Mouse (Mus musculus): Measurements from ENCODE around the gene Tmem235.

The Tmem235 gene

GRCm38 (mm10) chr11:117864805-117865204, 4.3 kb downstream of the Tmem235 start:
- DNase-seq (ENCODE audit: low read depth, low spot score), result no peak

- no peak for DNase-seq (ENCODE audit: low read depth, low spot score)
Measured at GRCm38 (mm10) chr11:117865988-117866387, 5.4 kb downstream of the Tmem235 start.

GRCm38 (mm10) chr11:117870688-117871365, 10.3 kb downstream of the Tmem235 start:
- peak; percentile 92 for DNase-seq (ENCODE audit: low read depth, low spot score)

GRCm38 (mm10) chr11:117871376-117871775, 10.8 kb downstream of the Tmem235 start:
- no peak for DNase-seq (ENCODE audit: low read depth, low spot score)

GRCm38 (mm10) chr11:117871911-117872584, 11.5 kb downstream of the Tmem235 start:
- no peak for DNase-seq (ENCODE audit: low read depth, low spot score)

- DNase-seq (ENCODE audit: low read depth, low spot score), result peak; percentile 93
Measured at GRCm38 (mm10) chr11:117872861-117873608, 12.5 kb downstream of the Tmem235 start, which contains the start of gene Tha1. TSS of gene Tha1 (minus strand) at chr11:117873481.

GRCm38 (mm10) chr11:117874419-117874818, 13.9 kb downstream of the Tmem235 start:
- DNase-seq (ENCODE audit: low read depth, low spot score), result no peak

GRCm38 (mm10) chr11:117875681-117876080, 15.1 kb downstream of the Tmem235 start:
- DNase-seq (ENCODE audit: low read depth, low spot score), result no peak

GRCm38 (mm10) chr11:117877917-117878745, 17.6 kb downstream of the Tmem235 start:
- DNase-seq (ENCODE audit: low read depth, low spot score), result peak; percentile 57

GRCm38 (mm10) chr11:117878892-117879291, 18.3 kb downstream of the Tmem235 start:
- DNase-seq (ENCODE audit: low read depth, low spot score), result no peak

- no peak for DNase-seq (ENCODE audit: low read depth, low spot score)
Measured at GRCm38 (mm10) chr11:117879676-117880075, 19.1 kb downstream of the Tmem235 start.

GRCm38 (mm10) chr11:117880336-117880976, 19.9 kb downstream of the Tmem235 start:
- peak; percentile 67 for DNase-seq (ENCODE audit: low read depth, low spot score)

GRCm38 (mm10) chr11:117880977-117881358, 20.4 kb downstream of the Tmem235 start:
- DNase-seq (ENCODE audit: low read depth, low spot score), result no peak

- DNase-seq (ENCODE audit: low read depth, low spot score), result no peak
Measured at GRCm38 (mm10) chr11:117881787-117882186, 21.2 kb downstream of the Tmem235 start.

GRCm38 (mm10) chr11:117882208-117882607, 21.7 kb downstream of the Tmem235 start:
- DNase-seq (ENCODE audit: low read depth, low spot score), result no peak

- no peak for DNase-seq (ENCODE audit: low read depth, low spot score)
Measured at GRCm38 (mm10) chr11:117886000-117886399, 25.4 kb downstream of the Tmem235 start.

- no peak for DNase-seq (ENCODE audit: low read depth, low spot score)
Measured at GRCm38 (mm10) chr11:117888168-117888852, 27.8 kb downstream of the Tmem235 start.

GRCm38 (mm10) chr11:117888853-117889822, 28.6 kb downstream of the Tmem235 start:
- DNase-seq (ENCODE audit: low read depth, low spot score), result peak; percentile 63

GRCm38 (mm10) chr11:117889887-117890340, 29.4 kb downstream of the Tmem235 start:
- no peak for DNase-seq (ENCODE audit: low read depth, low spot score)
